Mouse (Mus musculus): ENCODE results near the gene Ankar.

- no peak for TF ChIP-seq CTCF (IDR thresholded peaks at IDR 0.05; ENCODE audit: control insufficient read depth, insufficient read depth, insufficient replicate concordance, low read depth, low read length)
- TF ChIP-seq POLR2A (IDR thresholded peaks at IDR 0.05; ENCODE audit: control insufficient read depth, low read depth, low read length): no peak
Measured at GRCm38 (mm10) chr1:72715065-72715464, 14.7 kb upstream of the Ankar start.

Measured in testis, adult 2 months (tissue).